Mouse (Mus musculus) heart, postnatal 0 days (tissue): ENCODE measurements around the gene Kif3c.

Experiments used
- CTCF ChIP-seq: IDR thresholded peaks from 2 replicates; pipeline ENCODE4 v1.5.1; 2016; ENCODE audit warnings: antibody characterized with exemption, control low read depth, low read depth
- EP300 ChIP-seq: IDR thresholded peaks from 2 replicates; pipeline ENCODE4 v1.6.1; 2016; ENCODE audit warnings: antibody characterized with exemption, low read depth

DNA sequence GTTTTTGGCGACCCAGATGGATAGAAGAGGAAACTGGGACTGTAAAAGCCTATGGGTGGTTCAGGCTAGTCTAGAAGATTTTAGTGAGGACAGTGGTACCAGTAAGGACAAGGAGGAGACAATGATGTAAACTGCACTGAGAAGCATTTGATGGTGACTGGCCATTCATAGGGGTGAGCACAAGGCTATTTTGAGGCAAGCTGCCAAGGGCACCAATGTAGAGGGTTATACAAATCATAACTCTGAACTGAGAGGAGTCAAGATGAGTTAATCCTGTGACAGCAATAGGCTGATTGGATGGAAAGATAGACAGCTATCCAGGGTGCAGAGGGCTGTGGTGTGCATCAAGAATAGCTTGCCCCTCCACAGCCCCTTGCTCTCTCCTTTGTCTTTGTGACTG, 19.9 kb downstream of the Kif3c start:
- TF ChIP-seq CTCF (no peak), EP300 (no peak)
